Mouse (Mus musculus) thymus, adult 2 months (tissue): Measurements from ENCODE around the gene Rbm4b.

ENCODE experiments used
- CTCF ChIP-seq: fragments of 200-500 bp; IDR thresholded peaks from 2 replicates; pipeline ENCODE4 v1.5.1; 2012; ENCODE audit warnings: mild to moderate bottlenecking, control low read depth, low read length, moderate library complexity, borderline replicate concordance; ENCODE audit not compliant: control insufficient read depth, poor library complexity, insufficient read depth; ENCODE audit errors: extremely low read depth
- POLR2A ChIP-seq: fragments of 200-500 bp; IDR thresholded peaks from 2 replicates; pipeline ENCODE4 v1.6.1; 2012; ENCODE audit warnings: mild to moderate bottlenecking, low read length, control low read depth, moderate library complexity; ENCODE audit not compliant: control insufficient read depth, poor library complexity, insufficient read depth; ENCODE audit errors: extremely low read depth

DNA sequence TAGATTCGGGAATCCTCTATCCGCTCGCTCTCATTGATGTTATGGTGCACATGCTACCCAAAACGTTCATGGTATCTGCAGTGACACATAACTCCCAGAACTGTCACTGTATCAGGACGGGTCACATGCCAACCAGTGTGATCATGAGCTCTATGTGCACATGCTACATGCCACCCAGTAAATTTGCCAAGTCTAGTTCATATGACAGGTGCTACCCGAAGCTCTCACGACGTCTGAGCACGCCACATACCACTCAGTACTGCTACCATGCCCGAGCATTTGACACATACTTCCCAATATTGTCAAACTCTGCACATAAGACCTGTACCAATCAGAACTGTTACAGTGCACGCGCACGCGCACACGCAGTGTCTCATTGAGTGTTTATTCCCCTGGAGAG, 36.2 kb upstream of the Rbm4b start:
- TF ChIP-seq CTCF (no peak), POLR2A (no peak)
